Mouse (Mus musculus): ENCODE data around the gene Rnf115.
"Not testable (repeated sequence)": the region's sequence is repeated elsewhere in the genome, so short reads cannot be mapped to it uniquely, and the experiment has no call there.

Gene Rnf115

DNA sequence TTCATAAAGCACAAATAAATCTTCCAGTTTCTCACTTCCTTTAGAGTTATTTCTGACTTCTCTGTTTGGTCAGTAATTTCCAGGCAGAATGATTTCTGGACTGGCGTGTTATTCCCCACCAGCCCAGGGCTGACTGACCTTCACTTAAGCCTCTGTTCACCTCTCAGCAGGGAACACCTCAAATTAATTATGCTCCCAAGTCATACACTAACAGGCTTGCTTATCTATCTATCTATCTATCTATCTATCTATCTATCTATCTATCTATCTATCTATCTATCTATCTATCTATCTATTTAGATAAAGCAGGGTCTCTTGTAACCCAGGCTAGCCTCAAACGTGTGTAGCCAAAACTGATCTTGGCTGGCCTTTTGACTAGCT is 18.8 kb upstream of the Rnf115 start:
- DNase-seq, result no peak

DNA sequence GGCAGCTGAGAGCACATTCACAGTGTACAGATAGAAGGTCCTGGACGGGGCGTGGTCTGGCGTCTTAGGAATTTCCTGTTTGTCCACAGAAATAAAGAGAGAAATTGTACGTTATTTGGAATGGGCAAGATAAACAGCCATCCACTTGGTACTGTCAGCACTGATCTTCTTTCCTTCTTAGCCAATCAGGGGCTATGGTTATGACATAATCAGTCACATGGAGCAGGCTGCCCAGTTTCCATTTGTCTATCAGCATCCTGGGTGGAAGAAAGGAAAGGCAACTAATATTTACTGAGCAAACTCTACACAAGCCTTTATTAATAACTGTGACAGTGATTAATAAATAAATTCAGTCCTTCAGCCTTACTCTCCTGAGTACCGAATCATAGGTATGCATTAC is 13.2 kb upstream of the Rnf115 start:
- DNase-seq, result no peak

DNA sequence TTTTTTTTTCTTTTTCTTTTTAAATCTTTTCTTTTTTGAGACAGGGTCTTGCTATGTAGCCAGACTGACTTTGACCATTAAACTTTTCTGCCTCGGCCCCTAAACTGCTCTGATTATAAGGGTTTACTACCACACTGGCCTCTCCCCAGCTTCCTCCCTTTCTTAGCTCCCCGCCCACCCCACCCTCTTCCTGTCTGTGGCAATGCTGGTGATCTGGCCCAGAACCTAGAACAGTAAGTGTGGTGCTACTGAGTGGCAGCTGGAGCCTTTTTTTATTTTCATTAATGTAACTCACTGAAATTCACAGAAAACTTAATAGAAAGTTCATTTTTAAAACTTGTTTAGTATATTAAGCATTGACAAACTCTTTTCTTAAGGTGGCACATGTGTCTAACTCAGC is 11.6 kb upstream of the Rnf115 start:
- DNase-seq, result no peak

DNA sequence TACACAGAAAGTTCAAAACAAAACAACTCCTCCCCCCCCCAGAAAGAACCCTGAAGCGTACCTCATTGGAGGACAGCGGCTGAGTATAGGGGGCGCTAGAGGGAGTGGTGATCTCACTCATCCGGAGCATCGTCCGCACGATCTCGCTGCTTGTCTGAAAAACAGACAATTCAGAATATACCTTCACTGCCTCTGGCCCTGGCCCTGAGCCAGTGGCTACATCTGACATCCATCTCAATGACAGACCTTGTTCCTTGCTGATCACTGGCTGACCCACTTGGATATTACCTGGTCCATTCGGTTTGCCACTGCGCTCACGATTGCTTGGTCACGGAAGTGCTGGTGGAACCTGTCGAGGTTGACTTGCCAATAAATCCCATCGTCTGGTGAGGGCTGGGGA is 8.3 kb upstream of the Rnf115 start:
- peak; percentile 79 for DNase-seq

DNA sequence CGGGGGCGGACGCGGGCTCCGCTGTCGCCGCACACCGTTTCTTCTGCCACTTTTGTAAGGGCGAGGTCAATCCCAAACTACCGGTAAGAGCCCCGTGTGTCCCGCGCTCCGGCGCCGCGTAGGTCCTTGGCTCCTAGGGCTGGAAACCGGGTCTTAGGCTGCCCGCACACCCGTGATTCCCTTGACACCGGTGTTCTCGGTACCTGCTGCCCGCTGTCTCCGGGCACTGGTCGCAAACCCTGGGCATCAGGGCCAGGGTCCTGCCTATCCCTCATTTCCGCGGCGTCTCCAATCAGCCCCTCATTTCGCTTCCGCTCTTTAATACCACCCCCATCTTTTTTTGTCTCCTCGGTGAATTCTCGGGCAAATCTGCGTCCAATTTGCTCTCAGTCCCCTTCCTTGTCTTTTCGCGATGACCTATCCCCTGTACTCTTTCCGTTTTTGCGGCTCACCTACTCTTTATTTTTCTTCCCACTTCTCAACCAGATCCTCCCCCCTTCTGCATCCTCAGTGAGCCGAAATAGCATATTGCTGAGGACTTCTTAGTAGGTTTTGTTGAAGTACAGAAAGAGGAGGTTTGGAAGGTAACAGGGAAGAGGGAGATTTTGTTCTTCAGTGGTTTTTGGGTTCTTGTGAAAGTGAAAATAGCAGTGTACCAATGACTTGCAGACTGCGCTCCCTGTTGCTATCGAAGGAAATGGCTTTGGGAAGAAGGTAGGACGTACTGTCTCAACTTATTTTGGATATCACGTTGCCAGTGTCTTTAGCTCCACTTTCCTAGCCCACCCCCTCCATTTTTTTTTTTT is 567 bp downstream of the Rnf115 start:
- no peak for DNase-seq

DNA sequence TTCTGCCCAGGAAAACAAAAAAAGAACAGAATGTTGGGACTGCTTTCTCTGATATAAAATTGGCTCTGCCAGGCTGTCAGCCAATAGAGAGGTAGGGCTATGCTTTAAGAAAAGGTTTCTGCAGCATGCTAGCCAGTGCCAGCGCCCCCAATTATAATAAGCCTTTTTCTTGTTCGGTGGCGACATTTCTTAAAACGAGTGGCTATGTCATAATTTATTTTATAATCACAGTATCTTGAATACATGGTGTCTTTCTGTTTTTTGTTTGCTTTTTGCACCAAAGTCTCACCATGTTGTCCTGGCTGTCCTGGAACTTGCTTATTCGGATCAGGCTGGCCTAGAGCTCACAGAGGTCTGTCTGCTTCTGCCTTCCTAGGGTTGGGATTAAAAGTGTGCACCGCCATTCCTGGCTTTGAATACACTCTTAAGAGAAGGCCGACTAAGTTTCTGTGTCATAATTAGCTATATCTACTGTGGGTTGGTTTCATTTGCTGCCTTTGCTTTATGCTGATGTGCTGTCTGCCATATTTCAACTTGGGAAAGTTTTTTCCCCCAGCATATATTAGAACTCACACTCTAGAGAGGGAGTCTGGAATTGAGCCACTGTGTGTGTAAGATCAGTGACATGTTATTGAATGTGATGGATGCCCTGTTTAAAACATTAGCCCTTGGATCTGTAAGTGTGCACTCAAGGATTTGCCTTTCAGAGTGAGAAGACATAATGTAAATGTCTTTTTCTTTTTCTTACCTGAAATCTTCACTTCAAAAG is 1.4 kb downstream of the Rnf115 start:
- DNase-seq, result no peak

DNA sequence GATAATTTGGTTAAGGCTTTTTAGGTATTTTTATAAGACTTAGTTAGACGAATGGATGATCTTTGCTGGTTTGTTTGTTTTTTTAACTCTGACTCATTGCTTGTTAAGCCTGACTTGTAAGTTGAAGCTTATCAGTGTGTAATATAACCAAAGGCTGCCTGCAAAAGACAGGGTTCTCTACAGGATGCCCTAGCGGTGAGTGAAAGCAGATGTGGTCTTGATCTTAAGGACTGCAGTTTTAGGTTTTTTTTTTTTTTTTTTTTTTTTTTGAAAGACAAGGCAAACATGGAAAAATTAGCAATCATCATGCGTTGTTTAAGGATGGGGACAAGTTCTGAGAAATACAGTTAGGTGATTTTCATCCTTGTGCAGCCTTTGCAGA is 1.9 kb downstream of the Rnf115 start:
- no peak for DNase-seq

DNA sequence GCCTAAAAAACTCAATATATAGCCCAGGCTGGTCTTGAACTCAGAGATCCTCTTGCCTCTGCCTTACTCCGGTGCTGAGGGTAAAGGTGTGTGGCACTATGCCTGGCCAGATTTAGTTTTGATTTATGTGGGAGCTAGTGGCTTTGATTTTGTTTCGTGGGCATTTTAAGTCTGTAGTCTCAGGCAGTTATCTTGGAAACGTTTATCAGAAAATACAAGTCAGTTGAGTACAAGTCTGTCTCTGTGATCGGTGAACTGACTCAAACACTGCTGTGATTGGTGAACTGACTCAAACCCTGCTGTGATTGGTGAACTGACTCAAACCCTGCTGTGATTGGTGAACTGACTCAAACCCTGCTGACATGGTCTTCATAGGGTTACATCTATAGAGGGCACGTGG is 3.3 kb downstream of the Rnf115 start:
- no peak for DNase-seq

DNA sequence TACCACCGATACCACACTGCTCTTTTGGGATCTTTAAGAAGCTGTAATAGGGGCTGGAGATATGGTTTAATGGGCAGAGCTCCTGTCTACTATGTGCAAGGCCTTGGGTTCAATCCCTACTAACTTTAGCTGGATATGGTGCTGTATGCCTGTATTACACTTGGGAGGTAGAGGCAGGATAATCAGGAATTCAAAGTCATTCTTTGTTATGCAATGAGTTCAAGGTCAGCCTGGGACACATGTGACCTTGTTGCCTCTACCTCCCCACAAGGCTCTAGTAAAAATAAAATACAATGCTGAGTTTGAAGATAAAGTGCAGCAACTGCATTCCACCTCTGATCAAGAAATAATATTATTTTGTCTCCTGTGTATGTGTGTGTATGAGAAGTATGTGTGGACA is 6.5 kb downstream of the Rnf115 start:
- DNase-seq, result no peak

DNA sequence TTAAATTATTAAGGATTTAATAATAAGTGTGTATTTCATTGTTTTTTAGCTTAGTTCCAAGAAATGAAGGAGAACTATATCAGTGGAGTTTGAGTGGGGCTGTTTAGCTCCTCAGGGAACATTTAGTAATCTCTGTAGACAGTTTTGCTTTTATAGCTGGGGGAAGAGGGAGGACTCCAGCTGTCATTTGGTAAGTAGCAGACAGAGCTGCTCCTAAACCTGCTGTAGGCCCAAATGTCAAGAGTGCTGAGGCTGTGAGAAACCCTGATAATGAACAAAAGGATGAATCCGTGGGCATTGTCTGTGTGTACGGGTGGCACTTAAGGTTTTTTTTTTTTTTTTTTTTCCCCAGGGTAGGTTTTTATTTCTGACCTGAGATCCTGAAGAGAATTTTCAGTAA is 7.7 kb downstream of the Rnf115 start:
- DNase-seq, result no peak

DNA sequence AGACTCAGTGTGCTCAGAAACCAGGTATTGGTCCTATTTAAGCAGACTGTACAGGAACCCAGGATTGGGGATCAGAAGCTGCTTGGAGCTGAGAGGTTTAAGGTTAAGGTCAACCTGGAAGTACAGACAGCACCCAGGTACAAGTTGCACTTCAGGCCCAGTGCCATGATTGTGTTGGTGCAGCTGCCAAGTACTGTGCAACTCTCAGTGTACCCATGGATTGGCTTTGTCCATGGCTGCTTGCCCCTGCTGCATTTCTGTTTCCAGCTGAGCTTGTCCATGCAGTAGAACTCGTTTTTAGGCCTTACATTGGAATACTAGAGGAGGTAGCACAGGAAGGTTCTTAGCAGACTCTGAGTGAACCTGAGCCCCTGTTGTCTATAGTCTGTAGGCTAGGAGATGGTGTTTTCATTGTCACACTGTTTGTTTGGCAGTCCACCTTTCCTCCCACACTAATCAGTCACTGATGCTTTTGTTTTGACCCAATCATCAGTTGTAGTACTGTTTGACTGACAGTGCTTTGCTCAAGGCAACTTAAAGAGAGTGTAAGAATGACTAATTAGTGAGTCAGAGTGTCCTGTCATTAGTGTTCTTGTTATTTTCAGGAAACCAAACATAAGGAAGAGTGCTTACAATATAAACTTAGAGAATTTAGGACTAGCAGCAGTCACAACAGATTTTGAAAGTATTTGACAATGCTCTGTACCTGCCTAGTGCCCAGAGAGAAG is 9.7 kb downstream of the Rnf115 start:
- DNase-seq, result no peak

DNA sequence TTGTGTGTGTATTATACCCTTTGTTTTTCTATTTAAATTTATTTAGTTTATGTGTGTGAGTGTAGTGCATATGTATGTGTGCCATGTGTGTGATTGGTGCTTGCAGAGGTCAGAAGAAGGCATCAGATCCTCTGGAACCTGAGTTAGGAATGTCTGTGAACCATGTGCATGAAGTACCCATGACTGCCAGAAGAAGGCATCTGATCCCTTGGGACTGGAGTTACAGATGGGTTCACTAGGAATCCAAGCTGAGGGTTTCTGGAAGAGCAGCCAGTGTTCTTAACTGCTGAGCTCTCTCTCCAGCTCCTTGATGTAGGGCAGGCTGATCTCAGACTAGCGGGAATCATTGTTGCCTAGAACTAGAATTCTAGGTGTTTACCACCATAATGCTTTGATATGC is 10.5 kb downstream of the Rnf115 start:
- DNase-seq, result no peak

DNA sequence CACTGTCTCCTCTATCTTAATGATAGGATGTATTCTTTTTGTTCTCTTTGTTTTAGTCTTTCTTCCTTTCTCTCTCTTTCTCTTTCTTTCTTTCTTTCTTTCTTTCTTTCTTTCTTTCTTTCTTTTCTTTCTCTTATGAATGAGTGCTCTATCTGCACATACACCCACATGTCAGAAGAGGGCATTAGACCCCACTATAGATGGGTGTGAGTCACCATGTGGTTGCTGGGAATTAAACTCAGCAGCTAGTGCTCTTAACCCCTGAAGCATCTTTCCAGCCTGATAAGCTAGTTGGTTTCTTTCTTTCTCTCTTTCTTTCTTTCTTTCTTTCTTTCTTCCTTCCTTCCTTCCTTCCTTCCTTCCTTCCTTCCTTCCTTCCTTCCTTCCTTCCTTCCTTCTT is 12.8 kb downstream of the Rnf115 start:
- DNase-seq, result not testable (repeated sequence)

DNA sequence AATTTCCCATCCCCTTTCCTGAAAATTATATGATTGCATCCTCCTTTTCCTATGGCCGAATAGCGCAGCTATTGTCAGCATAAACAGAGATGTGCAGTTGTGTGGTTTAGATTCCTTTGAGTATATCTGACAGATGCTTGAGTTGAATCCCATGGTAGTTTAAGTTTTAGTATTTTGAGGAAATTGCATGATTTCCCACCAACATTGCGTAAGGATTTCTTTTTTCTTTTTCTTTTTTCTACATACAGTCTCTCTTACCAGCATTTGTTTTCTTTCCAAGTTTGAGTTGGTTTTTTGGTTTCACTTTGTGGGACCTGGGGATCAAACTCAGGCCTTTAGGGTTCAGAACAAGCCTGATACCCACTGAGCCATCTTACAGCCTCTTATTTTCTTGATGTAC is 16.9 kb downstream of the Rnf115 start:
- DNase-seq, result no peak

DNA sequence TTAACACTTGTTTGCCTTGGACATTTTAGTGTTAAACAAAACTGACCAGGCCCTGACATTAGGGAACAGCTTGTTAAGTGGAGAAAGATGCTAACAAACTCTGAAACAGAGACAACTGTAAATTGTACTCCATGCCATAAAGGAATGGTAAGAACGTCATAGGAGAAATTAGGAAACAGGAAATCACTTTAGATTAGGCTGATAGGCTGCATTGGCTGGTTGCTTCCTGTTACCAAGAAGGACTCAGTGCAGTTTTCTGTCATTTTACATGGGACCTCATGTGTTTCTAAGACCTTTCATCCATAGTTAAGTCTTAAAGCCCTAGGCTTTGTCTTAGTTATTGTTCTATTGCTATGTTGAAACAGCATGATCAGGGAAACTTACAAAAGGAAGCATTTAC is 19.4 kb downstream of the Rnf115 start:
- no peak for DNase-seq

DNA sequence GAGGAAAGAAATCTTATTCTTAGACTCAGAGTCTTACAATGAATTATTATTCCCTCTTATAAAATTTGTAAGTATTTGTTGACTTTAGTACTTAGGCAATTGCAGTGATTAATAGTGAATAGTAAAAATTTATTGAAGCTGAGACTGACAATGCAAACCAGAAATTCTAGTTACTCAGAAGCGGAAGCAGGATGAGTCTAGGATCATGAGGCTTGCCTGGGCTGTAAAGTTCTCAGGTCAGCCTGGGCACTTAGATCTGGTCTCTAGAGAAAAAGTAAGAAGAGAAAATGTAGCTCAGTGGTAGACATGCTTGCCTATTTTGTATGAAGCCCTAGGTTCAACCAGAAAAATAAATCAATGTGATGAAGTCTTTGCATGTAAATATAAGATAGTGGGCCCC is 28.5 kb downstream of the Rnf115 start:
- no peak for DNase-seq

DNA sequence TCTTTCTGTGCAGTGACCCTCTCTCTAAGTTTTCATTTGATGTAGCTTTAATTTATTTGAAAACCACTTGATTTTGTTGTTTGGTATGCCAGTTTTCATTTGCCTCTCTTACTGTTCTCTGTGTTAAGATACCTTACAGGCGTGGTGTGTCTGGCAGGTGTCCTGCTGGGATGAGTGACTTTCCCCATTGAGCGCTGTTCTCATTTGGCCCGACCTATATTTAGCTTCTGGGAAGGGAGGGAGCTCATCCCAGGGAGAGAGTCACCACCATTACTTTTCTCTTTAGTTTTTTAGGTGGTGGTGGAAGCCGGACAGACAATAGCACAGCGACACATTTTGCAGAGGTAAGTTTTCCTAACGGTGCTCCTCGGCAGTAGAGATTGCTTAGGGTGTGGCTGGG is 30.2 kb downstream of the Rnf115 start:
- peak; percentile 29 for DNase-seq

DNA sequence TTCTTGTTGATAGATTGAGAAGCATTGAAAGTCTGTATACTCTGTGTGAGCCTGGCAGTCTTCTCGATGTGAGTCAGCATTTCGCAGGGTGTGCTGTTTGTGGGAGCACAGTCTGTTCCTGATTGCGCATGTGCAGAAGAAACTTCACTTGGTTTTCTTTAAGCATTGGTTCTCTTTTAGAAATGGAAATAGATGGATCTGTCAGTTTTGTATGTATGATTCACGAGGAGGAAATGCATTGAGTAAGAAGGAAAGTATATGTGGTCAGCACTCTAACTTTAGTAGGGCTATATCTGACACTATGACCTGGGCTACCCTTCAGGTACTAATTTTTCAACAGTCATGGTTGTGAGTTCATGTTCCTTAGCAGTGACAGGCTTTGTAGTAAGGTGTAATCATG is 32.2 kb downstream of the Rnf115 start:
- DNase-seq, result no peak

DNA sequence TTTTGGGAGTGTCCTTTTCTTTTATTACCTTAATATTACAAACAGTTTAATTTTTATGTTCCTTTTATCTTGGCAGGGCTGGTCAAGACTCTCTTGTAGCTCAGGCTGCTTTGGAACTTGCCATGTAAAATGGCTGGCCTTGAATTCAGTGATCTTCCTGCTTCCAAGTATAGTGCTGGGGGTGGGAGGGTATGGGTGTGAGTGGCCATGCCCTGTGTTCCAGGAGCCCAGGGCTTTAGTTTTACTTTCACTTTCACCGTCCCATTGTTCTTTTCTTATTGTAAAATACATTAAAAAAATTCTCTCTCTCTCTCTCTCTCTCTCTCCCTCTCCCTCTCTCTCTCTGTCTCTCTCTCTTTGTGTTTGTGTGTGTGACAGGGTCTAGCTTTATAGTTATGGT is 37.1 kb downstream of the Rnf115 start:
- DNase-seq, result no peak

DNA sequence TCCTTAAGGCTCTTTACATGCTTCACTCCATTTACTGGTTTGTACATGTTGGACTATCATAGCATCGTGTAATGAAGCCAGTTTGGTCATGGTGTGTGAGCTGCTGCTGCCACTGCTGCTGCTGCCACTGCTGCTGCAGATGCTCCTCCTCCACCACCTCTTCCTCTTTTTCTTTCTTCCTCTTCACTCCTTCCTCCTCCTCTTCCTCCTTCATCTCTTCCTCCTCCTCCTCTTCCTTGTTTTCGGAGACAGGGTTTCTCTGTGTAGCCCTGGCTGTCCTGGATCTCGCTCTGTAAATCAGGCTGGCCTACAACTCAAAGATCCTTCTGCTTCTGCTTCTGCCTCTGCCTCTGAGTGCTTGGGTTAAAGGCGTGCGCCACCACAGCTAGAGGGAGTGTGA is 42.5 kb downstream of the Rnf115 start:
- no peak for DNase-seq

DNA sequence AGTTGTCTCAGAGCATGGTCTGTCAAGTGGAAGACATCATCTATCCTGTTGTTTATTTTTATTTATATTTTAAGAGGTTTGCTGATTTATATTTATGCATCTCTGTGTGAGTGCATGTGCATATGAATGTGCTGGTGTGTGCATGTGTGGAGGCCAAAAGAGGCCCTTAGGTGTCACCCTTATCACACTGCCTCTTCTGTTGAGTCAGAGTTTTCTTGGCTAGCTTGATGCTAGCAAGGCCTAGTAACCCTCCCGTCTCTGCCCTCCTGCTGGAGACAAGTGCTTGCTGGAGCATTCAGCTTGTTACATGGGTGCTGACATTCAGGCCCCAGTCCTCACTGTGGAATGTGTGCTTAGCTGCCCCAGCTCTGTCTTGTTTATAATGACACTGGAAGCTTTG is 45.5 kb downstream of the Rnf115 start:
- no peak for DNase-seq

DNA sequence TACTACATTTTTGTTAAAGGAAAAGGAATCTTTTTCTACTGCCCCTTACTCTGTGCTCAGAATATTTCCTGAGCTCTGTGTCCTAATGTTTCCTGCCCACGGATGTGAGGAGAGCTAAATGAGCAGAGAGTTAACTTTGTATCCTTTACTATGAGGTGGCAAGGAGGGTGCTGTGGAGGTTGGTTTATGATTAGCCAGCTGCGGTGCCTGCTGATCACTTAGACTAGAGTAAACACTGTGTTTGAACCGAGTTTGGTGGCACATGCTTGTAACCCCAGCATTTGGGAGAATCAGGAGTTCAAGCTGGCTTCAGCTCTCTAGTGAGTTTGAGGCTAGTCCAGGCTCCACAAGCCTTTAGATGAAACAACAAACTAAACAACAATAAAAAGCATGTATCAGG is 49.7 kb downstream of the Rnf115 start:
- no peak for DNase-seq

DNA sequence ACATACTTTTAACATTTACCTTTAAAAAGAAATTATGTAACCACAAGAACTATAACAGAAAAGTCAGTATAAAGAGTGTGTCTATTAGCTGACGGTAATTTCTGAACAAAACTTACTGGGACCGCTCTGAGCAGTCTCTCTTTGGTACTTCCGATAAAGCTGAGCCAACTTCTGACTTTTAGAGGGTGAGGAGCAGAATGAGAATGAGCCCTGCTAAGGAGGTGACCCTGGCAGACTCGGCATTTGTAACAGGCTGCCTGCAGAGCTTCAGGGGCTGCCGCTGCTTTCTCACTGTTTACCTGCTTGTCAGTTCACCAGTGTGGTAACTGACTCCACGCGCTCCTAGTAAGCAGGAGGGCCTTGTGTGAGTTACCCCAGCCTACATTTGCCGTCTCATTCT is 54.8 kb downstream of the Rnf115 start:
- DNase-seq, result no peak

DNA sequence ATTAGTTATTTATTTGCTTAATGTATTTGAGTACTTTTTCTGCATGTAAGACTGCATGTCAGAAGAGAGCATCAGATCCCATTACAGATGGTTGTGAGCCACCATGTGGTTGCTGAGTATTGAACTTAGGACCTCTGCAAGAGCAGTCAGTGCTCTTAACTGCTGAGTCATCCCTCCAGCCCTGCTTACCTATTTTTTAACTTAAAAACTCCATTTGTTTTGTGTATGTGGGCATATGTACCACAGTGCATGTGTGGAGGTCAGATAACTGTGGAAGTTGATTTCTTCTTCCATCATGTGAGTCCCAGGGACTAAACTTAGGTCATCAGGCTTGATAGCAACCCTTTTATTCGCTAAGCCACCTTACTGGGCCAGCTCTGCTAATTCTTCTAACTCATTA is 60.3 kb downstream of the Rnf115 start:
- DNase-seq, result no peak
